9 mouse cellular contexts compared by ENCODE assay signal in genomic region chr12:100124913-100125798, GRCm38 (mm10). TPM values are rescaled to one million over a fixed set of nuclear protein-coding genes. Genes with fewer than 3 reads are reported as not detected.
DNase-seq lines count a peak whose midpoint lies in the region; ATAC-seq and TF ChIP-seq lines count a peak whose summit lies in the region.
"Had no signal": no experiment of that assay in that cellular context is flagged by ENCODE, and none has a peak within 500 bp of the region (broad histone marks: within the 10 kb centered on the region; RNA-seq: fewer than 3 reads in every experiment).

No protein-coding gene starts in this region.

- peaks cover 8% of the 10 kb centered on the region for H3K36me3 ChIP-seq in kidney, adult 2 months (ENCODE audit: control insufficient read depth, insufficient read depth, low read length)
- H3K36me3 ChIP-seq in CH12.LX (replicated peaks in 1 of 2; ENCODE audit: control insufficient read depth in 1 of 2, insufficient read depth in 1 of 2, low read length in 1 of 2) (peaks cover 67 to 95% of the 10 kb centered on the region in 2 experiments), G1E (replicated peaks) (peaks cover 99% of the 10 kb centered on the region)
- peaks cover 63% of the 10 kb centered on the region for H3K36me3 ChIP-seq in kidney, postnatal 0 days (ENCODE audit: insufficient read depth, low read length)
- H3K36me3 ChIP-seq in heart, embryonic 10.5 days, result peaks cover 79% of the 10 kb centered on the region

- no peak overlapping the region for H3K9ac ChIP-seq in CH12.LX (ENCODE audit: insufficient read depth, low read depth)
- H3K9ac ChIP-seq in kidney, postnatal 0 days (ENCODE audit: low read depth, low read length), result no peak overlapping the region
- H3K9ac ChIP-seq: lung, embryonic 15.5 days had no signal

- TF ChIP-seq RAD21 in CH12.LX (IDR thresholded peaks at IDR 0.05; ENCODE audit: low read depth, low read length), result no peak; the same call in none of the 2 replicates

- in situ Hi-C loops in CH12.LX (cut with MboI; ENCODE audit: low pct_ligation_motif_present, low pct_unique_long_range_greater_than_20kb, low sequenced_read_pairs), result loop anchor here (25.0 kb wide), 1 partner anchor 1038 kb away; no protein-coding TSS in a partner anchor

- H3K4me1 ChIP-seq in kidney, adult 2 months (ENCODE audit: control insufficient read depth, insufficient read depth, low read length), result 0 out of 2 replicates have a peak, but pooled peaks cover 4% of the 10 kb centered on the region
- H3K4me1 ChIP-seq in CH12.LX (ENCODE audit: control insufficient read depth in 1 of 2, insufficient read depth in 2 of 2) (peaks cover 6 to 21% of the 10 kb centered on the region in 2 experiments), G1E (ENCODE audit: insufficient read depth, low read depth, low read length) (peaks cover 6% of the 10 kb centered on the region)
- H3K4me1 ChIP-seq in kidney, postnatal 0 days (replicated peaks; ENCODE audit: insufficient read depth, low read length), result peaks cover 21% of the 10 kb centered on the region
- H3K4me1 ChIP-seq in heart, embryonic 10.5 days, result peaks cover 35% of the 10 kb centered on the region

- H3K4me2 ChIP-seq in CH12.LX (ENCODE audit: insufficient read depth, low read depth, poor library complexity, severe bottlenecking), result no peak overlapping the region
- no peak overlapping the region for H3K4me2 ChIP-seq in kidney, postnatal 0 days (ENCODE audit: low read length)
- H3K4me2 ChIP-seq: lung, embryonic 15.5 days had no signal

- dilution Hi-C loops in CH12.LX (cut with MboI; ENCODE audit: extremely low pct_ligation_motif_present, extremely low pct_unique_long_range_greater_than_20kb, low sequenced_read_pairs), result no loop called here

- 77% methylated on average over 16 of the region's 16 CpGs for WGBS in kidney, adult 2 months
- 75% methylated on average over 16 of the region's 16 CpGs for WGBS in kidney, postnatal 0 days
- WGBS in heart, embryonic 10.5 days, result 79% methylated on average over 16 of the region's 16 CpGs

- no peak overlapping the region for H3K27ac ChIP-seq in kidney, adult 2 months (ENCODE audit: insufficient read depth, low read depth, low read length)
- H3K27ac ChIP-seq in CH12.LX (ENCODE audit: insufficient read depth, low read depth), result no peak overlapping the region
- no peak overlapping the region for H3K27ac ChIP-seq in kidney, postnatal 0 days
- H3K27ac ChIP-seq in heart, embryonic 10.5 days, result no peak overlapping the region
- H3K27ac ChIP-seq: lung, embryonic 15.5 days had no signal

- no peaks in the 10 kb centered on the region for H3K27me3 ChIP-seq in kidney, adult 2 months (replicated peaks; ENCODE audit: control insufficient read depth, insufficient read depth, low read length)
- no peaks in the 10 kb centered on the region for H3K27me3 ChIP-seq in CH12.LX (replicated peaks)
- H3K27me3 ChIP-seq in G1E (ENCODE audit: insufficient read depth, low read length), result no peaks in the 10 kb centered on the region
- H3K27me3 ChIP-seq in kidney, postnatal 0 days (ENCODE audit: insufficient read depth, low read length), result no peaks in the 10 kb centered on the region
- no peaks in the 10 kb centered on the region for H3K27me3 ChIP-seq in heart, embryonic 10.5 days (ENCODE audit: insufficient read depth, poor library complexity, severe bottlenecking)
- H3K27me3 ChIP-seq: lung, embryonic 15.5 days had no signal

- H3K79me2 ChIP-seq in CH12.LX (replicated peaks; ENCODE audit: control insufficient read depth, extremely low read depth, insufficient read depth, poor library complexity, severe bottlenecking), result no peaks in the 10 kb centered on the region

- peak; percentile 42; the same call in 1 of the 2 replicates for TF ChIP-seq CTCF in kidney, adult 2 months (conservative IDR thresholded peaks at IDR 0.05; ENCODE audit: insufficient read depth, insufficient read length, low read depth, low read length)
- peak in 1 of 2 experiments; percentile 46; a peak in 2 of 4 replicates for TF ChIP-seq CTCF in CH12.LX (conservative IDR thresholded peaks at IDR 0.05 in 1 of 2, IDR thresholded peaks at IDR 0.05 in 1 of 2; ENCODE audit: low read depth in 2 of 2, low read length in 2 of 2)
- TF ChIP-seq CTCF in G1E (IDR thresholded peaks at IDR 0.05; ENCODE audit: low read depth, low read length), result 0 out of 2 replicates have a peak, but pooled peaks have one; percentile 6
- TF ChIP-seq CTCF in kidney, postnatal 0 days (IDR thresholded peaks at IDR 0.05; ENCODE audit: low read depth), result peak; percentile 48

- H3K9me3 ChIP-seq in CH12.LX (replicated peaks; ENCODE audit: low read length), result no peaks in the 10 kb centered on the region
- no peaks in the 10 kb centered on the region for H3K9me3 ChIP-seq in G1E (replicated peaks)
- H3K9me3 ChIP-seq in kidney, postnatal 0 days (replicated peaks; ENCODE audit: low read length), result no peaks in the 10 kb centered on the region
- H3K9me3 ChIP-seq in heart, embryonic 10.5 days, result no peaks in the 10 kb centered on the region
- H3K9me3 ChIP-seq: lung, embryonic 15.5 days had no signal

- no peak for DNase-seq in kidney, adult 2 months
- no peak for DNase-seq in kidney, adult 11 months
- peak; percentile 21 for DNase-seq in CH12.LX (ENCODE audit: extremely low read depth)
- DNase-seq in G1E (ENCODE audit: low spot score), result peak; percentile 26
- DNase-seq in kidney, postnatal 0 days (ENCODE audit: low spot score), result no peak
- no peak for DNase-seq in right cerebral cortex, adult 2 months (ENCODE audit: low spot score in 2 of 2)
- no peak for DNase-seq in heart, embryonic 10.5 days (ENCODE audit: low spot score)
- DNase-seq: right cerebral cortex, adult 18-20 months had no signal

- no peak overlapping the region for H3K4me3 ChIP-seq in kidney, adult 2 months (ENCODE audit: insufficient read depth, low read depth, low read length)
- no peak overlapping the region for H3K4me3 ChIP-seq in CH12.LX (replicated peaks in 1 of 3; ENCODE audit: low read depth in 2 of 3, low read length in 2 of 3, poor library complexity in 1 of 3)
- H3K4me3 ChIP-seq in G1E (ENCODE audit: low read depth, low read length), result no peak overlapping the region
- H3K4me3 ChIP-seq in kidney, postnatal 0 days (replicated peaks; ENCODE audit: low read depth, low read length), result no peak overlapping the region
- no peak overlapping the region for H3K4me3 ChIP-seq in heart, embryonic 10.5 days
- H3K4me3 ChIP-seq: lung, embryonic 15.5 days had no signal

- TF ChIP-seq POLR2A in kidney, adult 2 months (IDR thresholded peaks at IDR 0.05; ENCODE audit: low read depth, low read length), result no peak
- no peak for TF ChIP-seq POLR2A in CH12.LX (IDR thresholded peaks at IDR 0.05; ENCODE audit: low read depth, low read length)

- no peak for ATAC-seq in G1E (ENCODE audit: extremely low read depth, insufficient number of reproducible peaks, low FRiP score, poor library complexity, severe bottlenecking)
- ATAC-seq in kidney, postnatal 0 days (replicated peaks; ENCODE audit: low FRiP score, low read depth), result peak; percentile 37; the same call in 1 of the 2 replicates

- TF ChIP-seq EP300 in CH12.LX (IDR thresholded peaks at IDR 0.05; ENCODE audit: low read length), result no peak

TF ChIP-seq in CH12.LX, 34 proteins besides CTCF, POLR2A, EP300 and RAD21:
- TF ChIP-seq MAFK (IDR thresholded peaks at IDR 0.05; ENCODE audit: insufficient replicate concordance, low read length) (peak; percentile 75), CHD2 (IDR thresholded peaks at IDR 0.05; ENCODE audit: low read length) (0 out of 2 replicates have a peak, but pooled peaks have one; percentile 3), SIN3A (IDR thresholded peaks at IDR 0.05; ENCODE audit: low read length) (no peak)

RNA-seq across cellular contexts. Expression of gene Psmc1, which starts 15.2 kb away (rescaled TPM):
- 42.2 and 51.8 TPM in 2 replicates for polyA plus RNA-seq in kidney, adult 2 months (2012; rRNA removed)
- total RNA-seq in CH12.LX (2012; rRNA removed) (244 and 326 TPM in 2 replicates), CH12.LX (2014; rRNA removed) (278 and 297 TPM in 2 replicates), G1E (2014; fragmentation: Nextera tagmentation) (155 and 162 TPM in 2 replicates), G1E (2017) (212 and 293 TPM in 2 replicates)
- polyA plus RNA-seq in CH12.LX (2012; ENCODE audit: insufficient read length, low read depth) (501 and 701 TPM in 2 replicates), G1E (2012) (22.5 and 65.1 TPM in 2 replicates)
- polyA plus RNA-seq in kidney, postnatal 0 days (2015; fragmentation: Nextera tagmentation; extraction: Ambion mirVana), result 236 and 264 TPM in 2 replicates
- 278 and 309 TPM in 2 replicates for polyA plus RNA-seq in heart, embryonic 10.5 days (2016; fragmentation: Nextera tagmentation; extraction: Ambion mirVana)

RNA-seq across cellular contexts. Expression of gene Nrde2, which starts 34.3 kb away (rescaled TPM):
- polyA plus RNA-seq in kidney, adult 2 months (2012; rRNA removed), result 8.3 TPM in 2 replicates
- total RNA-seq in CH12.LX (2012; rRNA removed), result 18.9 and 21.5 TPM in 2 replicates
- 24.9 and 25.6 TPM in 2 replicates for total RNA-seq in CH12.LX (2014; rRNA removed)
- 23.6 and 29.2 TPM in 2 replicates for polyA plus RNA-seq in CH12.LX (2012; ENCODE audit: insufficient read length, low read depth)
- total RNA-seq in G1E (2014; fragmentation: Nextera tagmentation), result 10.2 and 12.3 TPM in 2 replicates
- total RNA-seq in G1E (2017), result 33.6 and 36.2 TPM in 2 replicates
- 10.8 and 11.0 TPM in 2 replicates for polyA plus RNA-seq in G1E (2012)
- polyA plus RNA-seq in kidney, postnatal 0 days (2015; fragmentation: Nextera tagmentation; extraction: Ambion mirVana), result 17.2 and 18.6 TPM in 2 replicates
- polyA plus RNA-seq in heart, embryonic 10.5 days (2016; fragmentation: Nextera tagmentation; extraction: Ambion mirVana), result 10.3 and 12.0 TPM in 2 replicates

Comparison
In these comparisons a context has a peak if more than half of its experiments do, and no peak if none do; other contexts are left out.
1. DNase-seq: peak in CH12.LX (single experiment) and G1E (single experiment); none in kidney, adult 2 months (single experiment), kidney, adult 11 months (single experiment), kidney, postnatal 0 days (single experiment), right cerebral cortex, adult 2 months (0 of 2) and heart, embryonic 10.5 days (single experiment).